Mouse (Mus musculus) stomach, embryonic 15.5 days (tissue): Measurements from ENCODE around the gene Snx20. TPM values are rescaled to one million over a fixed set of nuclear protein-coding genes. Genes with fewer than 3 reads are reported as not detected.

ENCODE experiments used
- ATAC-seq: fragments of 200-750 bp; cut with Nextera tagmentation; 2 replicates; pipeline ENCODE4 v1.8.0; 2017; ENCODE audit warnings: low read depth, moderate number of reproducible peaks, moderate TSS enrichment; ENCODE audit not compliant: insufficient read depth, low FRiP score
- H3K27ac ChIP-seq: fragments of 300-500 bp; sonication (generic); 2 replicates; pipeline ENCODE4 v1.5.1; 2015; ENCODE audit warnings: mild to moderate bottlenecking, inconsistent platforms
- H3K27me3 ChIP-seq: fragments of 300-500 bp; sonication (generic); replicated peaks from 2 replicates; pipeline ENCODE4 v1.6.1; 2015; ENCODE audit warnings: inconsistent platforms
- H3K36me3 ChIP-seq: fragments of 300-500 bp; sonication (generic); 2 replicates; pipeline ENCODE4 v1.6.1; 2015; ENCODE audit warnings: inconsistent platforms
- H3K4me1 ChIP-seq: fragments of 300-500 bp; sonication (generic); 2 replicates; pipeline ENCODE4 v1.6.1; 2015; ENCODE audit warnings: inconsistent platforms
- H3K4me2 ChIP-seq: fragments of 300-500 bp; sonication (generic); 2 replicates; pipeline ENCODE4 v1.6.1; 2015; ENCODE audit warnings: mild to moderate bottlenecking, inconsistent platforms
- H3K4me3 ChIP-seq: fragments of 300-500 bp; sonication (generic); replicated peaks from 2 replicates; pipeline ENCODE4 v1.5.1; 2015; ENCODE audit warnings: inconsistent platforms
- H3K9ac ChIP-seq: fragments of 300-500 bp; sonication (generic); 2 replicates; pipeline ENCODE4 v1.6.1; 2015; ENCODE audit warnings: inconsistent platforms
- H3K9me3 ChIP-seq: fragments of 300-500 bp; sonication (generic); 2 replicates; pipeline ENCODE4 v1.6.1; 2016; ENCODE audit warnings: inconsistent platforms
- WGBS: fragments of 180-500 bp; shearing (Covaris S2); methylation state at CpG from one replicate; pipeline ENCODE4 v1.1.7; 2015; 5-methylcytosine and 5-hydroxymethylcytosine counted together
- polyA plus RNA-seq: library from polyadenylated mRNA; unstranded; fragments of >200 nt; fragmentation: Nextera tagmentation; extraction: Ambion mirVana; gene quantifications from 2 replicates; pipeline ENCODE4 v1.2.1, GENCODE M21; 2015

The Snx20 gene
- polyA plus RNA-seq, 1 experiment from 2014 or later, result 2.8 TPM

GRCm38 (mm10) chr8:88620931-88621330, 15.0 kb downstream of the Snx20 start:
- Histone ChIP-seq H3K36me3 (no peaks in the 10 kb centered on the region), H3K9ac (no peak overlapping the region), H3K4me1 (no peaks in the 10 kb centered on the region), H3K4me3 (no peak overlapping the region), H3K27ac (no peak overlapping the region), H3K27me3 (peaks cover 16% of the 10 kb centered on the region), H3K4me2 (no peak overlapping the region), H3K9me3 (no peaks in the 10 kb centered on the region)
- 61% methylated on average over 5 of the region's 5 CpGs for WGBS
- no peak for ATAC-seq

- ATAC-seq, result no peak
- H3K4me3 ChIP-seq, result no peak overlapping the region
- WGBS, result 69% methylated on average over 3 of the region's 3 CpGs
- no peaks in the 10 kb centered on the region for H3K4me1 ChIP-seq
- H3K9me3 ChIP-seq, result no peaks in the 10 kb centered on the region
- no peak overlapping the region for H3K9ac ChIP-seq
- no peaks in the 10 kb centered on the region for H3K36me3 ChIP-seq
- no peak overlapping the region for H3K27ac ChIP-seq
- peaks cover 8% of the 10 kb centered on the region; the same call in 1 of the 2 replicates for H3K27me3 ChIP-seq
- no peak overlapping the region for H3K4me2 ChIP-seq
Observed at GRCm38 (mm10) chr8:88619513-88619912, 16.4 kb downstream of the Snx20 start.

GRCm38 (mm10) chr8:88618612-88619011, 17.3 kb downstream of the Snx20 start:
- ATAC-seq, result no peak
- 48% methylated on average over 5 of the region's 5 CpGs for WGBS
- Histone ChIP-seq H3K4me2 (no peak overlapping the region), H3K4me3 (no peak overlapping the region), H3K9ac (no peak overlapping the region), H3K4me1 (no peaks in the 10 kb centered on the region), H3K27me3 (peaks cover 8% of the 10 kb centered on the region; the same call in 1 of the 2 replicates), H3K27ac (no peak overlapping the region), H3K9me3 (no peaks in the 10 kb centered on the region), H3K36me3 (no peaks in the 10 kb centered on the region)

- H3K9ac ChIP-seq, result no peak overlapping the region
- 55% methylated on average over 5 of the region's 5 CpGs for WGBS
- H3K4me1 ChIP-seq, result no peaks in the 10 kb centered on the region
- H3K9me3 ChIP-seq, result no peaks in the 10 kb centered on the region
- H3K4me3 ChIP-seq, result no peak overlapping the region
- H3K36me3 ChIP-seq, result no peaks in the 10 kb centered on the region
- no peaks in the 10 kb centered on the region for H3K27me3 ChIP-seq
- H3K4me2 ChIP-seq, result no peak overlapping the region
- ATAC-seq, result no peak
- H3K27ac ChIP-seq, result no peak overlapping the region
Observed at GRCm38 (mm10) chr8:88614981-88615380, 20.9 kb downstream of the Snx20 start.

GRCm38 (mm10) chr8:88610271-88610670, 25.7 kb downstream of the Snx20 start:
- Histone ChIP-seq H3K9me3 (no peaks in the 10 kb centered on the region), H3K36me3 (no peaks in the 10 kb centered on the region), H3K27me3 (no peaks in the 10 kb centered on the region), H3K4me1 (no peaks in the 10 kb centered on the region), H3K4me3 (no peak overlapping the region), H3K4me2 (no peak overlapping the region), H3K27ac (no peak overlapping the region), H3K9ac (no peak overlapping the region)
- WGBS, result 75% methylated on average over 6 of the region's 6 CpGs
- ATAC-seq, result no peak

- Histone ChIP-seq H3K27me3 (no peaks in the 10 kb centered on the region), H3K36me3 (no peaks in the 10 kb centered on the region), H3K27ac (no peak overlapping the region), H3K4me3 (no peak overlapping the region), H3K4me2 (no peak overlapping the region), H3K9me3 (no peaks in the 10 kb centered on the region), H3K9ac (no peak overlapping the region), H3K4me1 (peaks cover under 1% of the 10 kb centered on the region; the same call in 1 of the 2 replicates)
- 76% methylated on average over 8 of the region's 8 CpGs for WGBS
- no peak for ATAC-seq
Observed at GRCm38 (mm10) chr8:88609036-88609435, 26.9 kb downstream of the Snx20 start.

- H3K27ac ChIP-seq, result no peak overlapping the region
- no peaks in the 10 kb centered on the region for H3K9me3 ChIP-seq
- H3K4me2 ChIP-seq, result no peak overlapping the region
- no peak for ATAC-seq
- H3K36me3 ChIP-seq, result no peaks in the 10 kb centered on the region
- H3K27me3 ChIP-seq, result no peaks in the 10 kb centered on the region
- WGBS, result 41% methylated on average over 13 of the region's 13 CpGs
- H3K4me1 ChIP-seq, result peaks cover 11% of the 10 kb centered on the region
- H3K9ac ChIP-seq, result no peak overlapping the region
- H3K4me3 ChIP-seq, result no peak overlapping the region
Observed at GRCm38 (mm10) chr8:88605361-88606040, 30.4 kb downstream of the Snx20 start.

GRCm38 (mm10) chr8:88604065-88605038, 31.6 kb downstream of the Snx20 start:
- Histone ChIP-seq H3K9me3 (no peaks in the 10 kb centered on the region), H3K4me2 (peak overlapping the region; percentile 50), H3K4me1 (peaks cover 11% of the 10 kb centered on the region), H3K27ac (peak overlapping the region; percentile 61; the same call in 1 of the 2 replicates), H3K4me3 (peak overlapping the region; percentile 16; the same call in 1 of the 2 replicates), H3K36me3 (no peaks in the 10 kb centered on the region), H3K9ac (no peak overlapping the region), H3K27me3 (no peaks in the 10 kb centered on the region)
- peak; percentile 83 for ATAC-seq
- 7% methylated on average over 18 of the region's 20 CpGs for WGBS

GRCm38 (mm10) chr8:88603446-88603989, 32.4 kb downstream of the Snx20 start:
- H3K4me2 ChIP-seq, result peak overlapping the region; percentile 50
- whole genome bisulfite sequencing, result 14% methylated on average over 10 of the region's 10 CpGs
- no peak for ATAC-seq
- no peak overlapping the region for H3K9ac ChIP-seq
- 0 out of 2 replicates have a peak overlapping the region, but pooled peaks have one; percentile 16 for H3K4me3 ChIP-seq
- H3K4me1 ChIP-seq, result peaks cover 11% of the 10 kb centered on the region
- no peaks in the 10 kb centered on the region for H3K36me3 ChIP-seq
- peak overlapping the region; percentile 61; the same call in 1 of the 2 replicates for H3K27ac ChIP-seq
- no peaks in the 10 kb centered on the region for H3K9me3 ChIP-seq
- H3K27me3 ChIP-seq, result no peaks in the 10 kb centered on the region

GRCm38 (mm10) chr8:88599491-88599890, 36.4 kb downstream of the Snx20 start:
- no peak overlapping the region for H3K9ac ChIP-seq
- H3K4me3 ChIP-seq, result no peak overlapping the region
- 85% methylated on average over 7 of the region's 7 CpGs for WGBS
- H3K36me3 ChIP-seq, result no peaks in the 10 kb centered on the region
- H3K27me3 ChIP-seq, result no peaks in the 10 kb centered on the region
- H3K4me2 ChIP-seq, result no peak overlapping the region
- no peaks in the 10 kb centered on the region for H3K9me3 ChIP-seq
- peaks cover 11% of the 10 kb centered on the region for H3K4me1 ChIP-seq
- H3K27ac ChIP-seq, result no peak overlapping the region
- no peak for ATAC-seq

- Histone ChIP-seq H3K9ac (no peak overlapping the region), H3K36me3 (no peaks in the 10 kb centered on the region), H3K4me1 (peaks cover 6% of the 10 kb centered on the region), H3K4me3 (no peak overlapping the region), H3K27me3 (no peaks in the 10 kb centered on the region), H3K4me2 (no peak overlapping the region), H3K9me3 (no peaks in the 10 kb centered on the region), H3K27ac (no peak overlapping the region)
- WGBS, result 63% methylated on average over 5 of the region's 5 CpGs
- no peak for ATAC-seq
Observed at GRCm38 (mm10) chr8:88598578-88598977, 37.4 kb downstream of the Snx20 start.

GRCm38 (mm10) chr8:88596042-88596441, 39.9 kb downstream of the Snx20 start:
- H3K9me3 ChIP-seq, result no peaks in the 10 kb centered on the region
- no peak overlapping the region for H3K4me3 ChIP-seq
- ATAC-seq, result no peak
- no peaks in the 10 kb centered on the region for H3K36me3 ChIP-seq
- no peak overlapping the region for H3K27ac ChIP-seq
- WGBS, result 87% methylated on average over 12 of the region's 12 CpGs
- no peak overlapping the region for H3K4me2 ChIP-seq
- no peaks in the 10 kb centered on the region for H3K4me1 ChIP-seq
- no peaks in the 10 kb centered on the region for H3K27me3 ChIP-seq
- H3K9ac ChIP-seq, result no peak overlapping the region
